Mouse (Mus musculus) bone marrow macrophage, adult 2 months (primary cell): ENCODE measurements around the gene Gm27027.

Experiments
- CTCF ChIP-seq: IDR thresholded peaks from 2 replicates; pipeline ENCODE4 v1.5.1; 2012; ENCODE audit warnings: low read depth, mild to moderate bottlenecking, low read length, moderate library complexity
- POLR2A ChIP-seq: IDR thresholded peaks from 2 replicates; pipeline ENCODE4 v1.6.1; 2012; ENCODE audit warnings: mild to moderate bottlenecking, low read depth, low read length, borderline replicate concordance

- no peak for TF ChIP-seq POLR2A
- no peak for TF ChIP-seq CTCF
Measured at GRCm38 (mm10) chr2:93991336-93991735, 4.8 kb downstream of the Gm27027 start.
